Mouse (Mus musculus) heart, adult 2 months (tissue): Measurements from ENCODE around the gene Gja6. TPM values are rescaled to one million over a fixed set of nuclear protein-coding genes. Genes with fewer than 3 reads are reported as not detected.

Experiments used
- DNase-seq, 2 experiments: peaks; one replicate each; pipeline ENCODE4 v3.0.0; 2021
- H3K27ac ChIP-seq: fragments of 200-600 bp; 2 replicates; pipeline ENCODE4 v1.8.1; 2022
- H3K27me3 ChIP-seq: fragments of 200-500 bp; 2 replicates; pipeline ENCODE4 v1.6.1; 2012; ENCODE audit warnings: mild to moderate bottlenecking, low read length, inconsistent platforms, mixed read lengths; ENCODE audit not compliant: control insufficient read depth, insufficient read depth
- H3K36me3 ChIP-seq: fragments of 200-500 bp; 2 replicates; pipeline ENCODE4 v1.6.1; 2012; ENCODE audit warnings: low read length, inconsistent platforms; ENCODE audit not compliant: control insufficient read depth, insufficient read depth
- H3K4me1 ChIP-seq: fragments of 200-500 bp; 2 replicates; pipeline ENCODE4 v1.6.1; 2011; ENCODE audit warnings: low read length; ENCODE audit not compliant: control insufficient read depth, insufficient read depth
- H3K4me3 ChIP-seq: fragments of 200-600 bp; 2 replicates; pipeline ENCODE4 v1.8.1; 2022
- H3K79me2 ChIP-seq: fragments of 200-500 bp; replicated peaks from 2 replicates; pipeline ENCODE4 v1.6.1; 2012; ENCODE audit warnings: mild to moderate bottlenecking, inconsistent platforms, low read length, moderate library complexity, mixed read lengths; ENCODE audit not compliant: control insufficient read depth, insufficient read depth
- H3K9ac ChIP-seq: fragments of 200-500 bp; 2 replicates; pipeline ENCODE4 v1.6.1; 2012; ENCODE audit warnings: low read depth, mild to moderate bottlenecking, control low read depth, inconsistent platforms, low read length, mixed read lengths
- CTCF ChIP-seq: fragments of 200-600 bp; IDR thresholded peaks from 2 replicates; pipeline ENCODE4 v1.8.1; 2022; ENCODE audit warnings: antibody characterized with exemption, mild to moderate bottlenecking, moderate library complexity
- EP300 ChIP-seq: fragments of 200-500 bp; IDR thresholded peaks from 2 replicates; pipeline ENCODE4 v1.6.1; 2011; ENCODE audit warnings: low read depth, low read length, control low read depth; ENCODE audit not compliant: insufficient read depth
- POLR2A ChIP-seq: fragments of 200-500 bp; IDR thresholded peaks from 2 replicates; pipeline ENCODE4 v1.6.1; 2011; ENCODE audit warnings: mild to moderate bottlenecking, low read depth, low read length, control low read depth; ENCODE audit not compliant: insufficient read depth
- WGBS: fragments of 180-500 bp; shearing (Covaris S2); methylation state at CpG from one replicate; pipeline ENCODE4 v1.1.7; 2018; 5-methylcytosine and 5-hydroxymethylcytosine counted together
- intact Hi-C: fragments of 180-260 bp; cut with DNase I; formaldehyde crosslinking; loops from one replicate; pipeline ENCODE4 v1.15.1; 2025
- polyA plus RNA-seq: library from polyadenylated mRNA; depleted of rRNA; stranded (reverse); fragments of >200 nt; gene quantifications from 2 replicates; pipeline ENCODE4 v1.2.3, GENCODE M21; 2012
- total RNA-seq, 2 experiments: library from RNA; stranded (reverse); gene quantifications; 2 replicates each; pipeline ENCODE4 v1.2.3; 2021

Gja6 gene
- total and polyA plus RNA-seq, 3 experiments, result 0.16 to 0.20 TPM; not detected in 1

DNA sequence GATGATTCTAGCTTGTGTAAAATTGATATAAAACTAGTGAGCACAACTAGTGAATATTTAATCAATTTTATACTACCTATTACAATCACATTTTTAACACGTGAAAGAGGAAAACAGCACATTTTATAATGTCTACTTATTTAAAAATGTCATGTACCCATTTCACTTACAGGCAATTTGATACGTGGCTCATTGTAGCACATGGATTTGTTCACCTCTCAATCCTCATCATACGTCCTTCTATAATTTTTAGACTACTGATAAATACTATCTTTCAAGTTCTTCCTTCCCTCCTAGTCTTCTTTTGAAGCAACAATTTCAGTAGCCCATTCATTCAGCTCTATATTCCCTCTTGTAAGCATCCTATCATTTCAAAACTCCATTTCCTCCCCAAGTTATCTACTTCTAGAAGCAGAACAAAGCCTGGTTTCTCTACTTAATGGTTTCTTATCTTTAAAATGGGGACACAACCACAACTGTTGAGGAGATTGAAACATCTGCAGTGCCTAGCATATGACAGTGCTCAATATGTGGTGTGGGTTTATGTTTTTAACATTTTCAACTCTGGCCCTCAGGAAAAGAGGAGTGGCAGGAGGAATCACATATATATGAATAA, 12.3 kb upstream of the Gja6 start:
- Histone ChIP-seq H3K9ac (no peak overlapping the region), H3K4me3 (no peak overlapping the region), H3K27me3 (no peaks in the 10 kb centered on the region), H3K4me1 (no peaks in the 10 kb centered on the region), H3K27ac (no peak overlapping the region), H3K36me3 (no peaks in the 10 kb centered on the region), H3K79me2 (no peaks in the 10 kb centered on the region)
- TF ChIP-seq POLR2A (no peak), EP300 (no peak), CTCF (no peak)
- DNase-seq, result no peak
- intact Hi-C loops, result no loop called here
- WGBS, result 77% methylated on average over 3 of the region's 3 CpGs

- H3K4me1 ChIP-seq, result no peaks in the 10 kb centered on the region
- H3K4me3 ChIP-seq, result no peak overlapping the region
- no peak overlapping the region for H3K9ac ChIP-seq
- intact Hi-C loops, result no loop called here
- no peaks in the 10 kb centered on the region for H3K36me3 ChIP-seq
- DNase-seq, result no peak
- WGBS, result 45% methylated on average over 4 of the region's 4 CpGs
- TF ChIP-seq CTCF (no peak), EP300 (no peak), POLR2A (no peak)
- no peaks in the 10 kb centered on the region for H3K27me3 ChIP-seq
- no peak overlapping the region for H3K27ac ChIP-seq
- H3K79me2 ChIP-seq, result no peaks in the 10 kb centered on the region
Observed at GRCm38 (mm10) chrX:160906477-160906876, 375 bp downstream of the Gja6 start.

DNA sequence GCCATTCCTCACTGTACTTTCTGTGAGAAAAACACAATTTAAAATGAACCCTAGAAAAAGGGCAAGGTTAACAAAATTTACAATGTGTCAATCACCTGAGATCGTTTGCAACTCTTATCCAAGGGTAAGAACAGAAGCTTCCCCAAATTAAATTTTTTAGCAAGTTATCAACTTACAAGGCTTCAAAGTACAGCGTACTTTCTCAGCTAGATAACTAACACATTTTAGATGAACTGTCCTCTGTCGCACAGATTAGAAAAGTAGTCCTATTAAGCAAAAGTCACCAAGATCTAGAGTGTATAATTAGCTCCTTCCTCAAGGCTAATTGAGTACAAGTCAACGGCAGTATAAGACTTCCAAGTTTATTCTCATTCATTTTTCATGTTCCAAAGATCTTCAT, 939 bp downstream of the Gja6 start:
- no peaks in the 10 kb centered on the region for H3K79me2 ChIP-seq
- intact Hi-C loops, result no loop called here
- no peaks in the 10 kb centered on the region for H3K36me3 ChIP-seq
- no peaks in the 10 kb centered on the region for H3K27me3 ChIP-seq
- WGBS, result 71% methylated on average over 4 of the region's 4 CpGs
- no peak for DNase-seq
- no peak overlapping the region for H3K4me3 ChIP-seq
- no peaks in the 10 kb centered on the region for H3K4me1 ChIP-seq
- H3K27ac ChIP-seq, result no peak overlapping the region
- TF ChIP-seq POLR2A, result no peak
- no peak for TF ChIP-seq EP300
- TF ChIP-seq CTCF, result no peak
- H3K9ac ChIP-seq, result no peak overlapping the region

GRCm38 (mm10) chrX:160905041-160905678, 1.7 kb downstream of the Gja6 start:
- Histone ChIP-seq H3K79me2 (no peaks in the 10 kb centered on the region), H3K9ac (no peak overlapping the region), H3K27me3 (no peaks in the 10 kb centered on the region), H3K4me1 (no peaks in the 10 kb centered on the region), H3K27ac (no peak overlapping the region), H3K36me3 (no peaks in the 10 kb centered on the region), H3K4me3 (no peak overlapping the region)
- no peak for TF ChIP-seq CTCF
- TF ChIP-seq POLR2A, result no peak
- no peak for TF ChIP-seq EP300
- WGBS, result 62% methylated on average over 2 of the region's 2 CpGs
- DNase-seq, result no peak
- intact Hi-C loops, result no loop called here

- 84% methylated on average over 2 of the region's 2 CpGs for WGBS
- TF ChIP-seq EP300 (no peak), CTCF (no peak)
- Histone ChIP-seq H3K4me3 (no peak overlapping the region), H3K27ac (no peak overlapping the region), H3K9ac (no peak overlapping the region), H3K36me3 (no peaks in the 10 kb centered on the region), H3K4me1 (no peaks in the 10 kb centered on the region), H3K27me3 (no peaks in the 10 kb centered on the region), H3K79me2 (no peaks in the 10 kb centered on the region)
- no peak for DNase-seq
- intact Hi-C loops, result no loop called here
Observed at GRCm38 (mm10) chrX:160901118-160901517, 5.7 kb downstream of the Gja6 start.

DNA sequence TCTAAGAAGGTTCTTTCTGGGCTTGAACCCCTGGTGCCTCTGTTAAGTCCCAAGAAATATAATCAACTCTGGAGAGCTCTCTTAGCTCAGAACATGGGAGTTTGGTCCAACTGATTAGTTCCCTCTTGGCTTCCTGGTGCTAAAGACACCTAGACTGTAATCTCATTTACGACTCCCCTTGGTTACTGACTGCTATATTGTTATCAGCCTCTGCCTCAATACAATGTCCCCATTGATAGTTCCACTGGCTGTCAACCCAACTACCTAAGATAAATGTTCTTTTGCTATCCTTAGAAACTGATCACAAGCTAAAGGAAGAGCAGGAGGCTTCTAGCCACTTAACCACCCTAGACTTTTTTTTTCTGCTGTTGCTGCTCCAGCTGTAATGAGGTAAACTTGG, 14.8 kb downstream of the Gja6 start:
- Histone ChIP-seq H3K4me3 (no peak overlapping the region), H3K27ac (no peak overlapping the region), H3K36me3 (no peaks in the 10 kb centered on the region), H3K4me1 (no peaks in the 10 kb centered on the region), H3K27me3 (no peaks in the 10 kb centered on the region), H3K79me2 (no peaks in the 10 kb centered on the region), H3K9ac (no peak overlapping the region)
- TF ChIP-seq EP300 (no peak), POLR2A (no peak), CTCF (no peak)
- 39% methylated on average over 1 of the region's 1 CpGs for WGBS
- intact Hi-C loops, result no loop called here
- DNase-seq, result no peak
